Mouse (Mus musculus): Measurements from ENCODE around the gene Gdpd3.

DNA sequence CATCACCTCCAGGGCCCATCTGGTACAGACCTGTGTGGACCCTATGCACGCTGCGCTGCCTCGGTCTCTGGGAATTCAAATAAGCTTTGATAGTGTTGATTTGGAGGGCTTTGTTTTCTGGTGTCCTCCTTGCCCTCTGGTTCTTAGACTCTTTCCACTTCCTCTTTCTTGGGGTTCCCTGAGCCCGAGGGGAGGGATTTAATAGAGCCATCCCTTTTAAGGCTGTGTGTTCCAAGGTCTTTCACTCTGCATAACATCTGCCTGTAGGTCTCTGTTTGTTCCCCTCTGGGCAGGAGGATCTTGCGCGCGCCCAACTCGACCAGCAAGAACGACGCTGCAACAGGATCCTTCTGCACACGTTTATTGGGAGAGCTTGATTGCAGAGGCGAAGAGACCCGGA lies 44.5 kb upstream of the Gdpd3 start:
- no peak for TF ChIP-seq CTCF (conservative IDR thresholded peaks at IDR 0.05; ENCODE audit: insufficient read depth, insufficient read length, low read depth, low read length)
- TF ChIP-seq POLR2A (IDR thresholded peaks at IDR 0.05; ENCODE audit: low read depth, low read length): no peak

All from kidney, adult 2 months (tissue).